Mouse (Mus musculus) ovary, adult 18-20 months (tissue): ENCODE data around the gene Olfr510.
"Not testable (repeated sequence)": the region's sequence is repeated elsewhere in the genome, so short reads cannot be mapped to it uniquely, and the experiment has no call there.

ENCODE experiments used
- DNase-seq: peaks from one replicate; pipeline ENCODE4 v3.0.0; 2022; ENCODE audit warnings: low spot score, mixed read lengths

The Olfr510 gene

GRCm38 (mm10) chr7:108666118-108666517 is at the start of gene Olfr510:
Olfr510 (plus strand) TSS chr7:108666418.
- no peak for DNase-seq

- not testable (repeated sequence) for DNase-seq
These were observed 49.4 kb upstream of the Olfr510 start for GRCm38 (mm10) chr7:108616781-108617180.

- DNase-seq, result no peak
These were observed 44.7 kb upstream of the Olfr510 start, which contains the start of gene Olfr507 for GRCm38 (mm10) chr7:108621514-108621913. Olfr507 (plus strand) TSS chr7:108621814.

- no peak for DNase-seq
These were observed 36.5 kb upstream of the Olfr510 start, which contains the start of gene Olfr508 for GRCm38 (mm10) chr7:108629694-108630093. Olfr508 (plus strand) TSS chr7:108629994.

GRCm38 (mm10) chr7:108651806-108652205 is 14.4 kb upstream of the Olfr510 start, which contains the start of gene Olfr509:
Olfr509 (minus strand) TSS chr7:108651906.
- DNase-seq, result no peak

- DNase-seq, result no peak
These were observed 3.8 kb upstream of the Olfr510 start for GRCm38 (mm10) chr7:108662419-108662818.

- DNase-seq, result no peak
These were observed 4.8 kb downstream of the Olfr510 start for GRCm38 (mm10) chr7:108671058-108671457.

- no peak for DNase-seq
These were observed 12.7 kb downstream of the Olfr510 start for GRCm38 (mm10) chr7:108678886-108679285.

- no peak for DNase-seq
These were observed 46.8 kb downstream of the Olfr510 start, which contains the start of gene Olfr512 for GRCm38 (mm10) chr7:108713020-108713419. Olfr512 (plus strand) TSS chr7:108713320.
